Comparison of ENCODE assay signal across 9 mouse cellular contexts in the genomic region with DNA sequence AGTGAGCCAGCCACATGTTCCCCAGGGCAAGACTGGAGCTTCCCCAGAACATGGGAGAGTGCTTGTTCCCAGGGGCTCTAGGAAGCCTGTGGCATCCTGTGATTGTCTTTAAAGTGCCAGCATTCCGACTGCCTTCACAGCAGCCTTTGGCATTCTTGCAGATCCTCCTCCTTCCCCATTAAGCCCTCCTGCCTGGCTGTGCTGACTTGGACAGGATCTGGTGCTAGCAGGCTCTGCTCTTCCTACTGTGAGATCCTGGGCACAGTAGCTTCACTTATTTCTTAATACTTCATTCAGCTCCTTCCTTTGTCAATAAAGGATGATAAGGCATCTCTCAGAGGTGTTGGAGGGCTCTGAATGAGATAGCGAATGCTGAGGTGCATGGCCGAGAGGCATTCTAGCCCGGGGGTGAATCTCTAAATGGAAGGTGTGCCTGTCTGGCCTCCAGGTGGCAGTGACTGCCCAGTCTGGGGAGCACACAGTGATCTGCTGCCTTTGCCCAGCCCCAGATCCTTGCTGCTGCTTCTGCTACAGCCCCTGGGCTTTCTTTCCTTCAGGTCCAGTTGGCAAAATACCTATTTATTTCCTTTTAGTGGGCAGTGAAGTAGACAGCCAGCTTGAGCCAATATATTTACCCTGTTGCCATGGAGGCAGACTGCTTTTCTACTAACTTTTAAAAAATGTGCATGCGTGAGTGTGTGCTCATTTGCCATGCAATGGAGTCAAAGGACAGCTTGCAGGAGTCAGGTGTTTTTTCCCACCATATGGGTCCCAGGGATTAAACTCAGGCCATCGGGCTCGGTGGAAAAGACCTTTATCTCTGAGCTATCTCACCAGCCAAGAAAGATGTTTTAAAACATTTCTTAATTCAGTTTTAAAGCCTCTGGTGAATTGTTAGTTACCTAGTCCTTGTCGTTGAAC. TPM values are rescaled to one million over a fixed set of nuclear protein-coding genes. Genes with fewer than 3 reads are reported as not detected.
DNase-seq lines count a peak whose midpoint lies in the region; ATAC-seq and TF ChIP-seq lines count a peak whose summit lies in the region.
"Had no signal": no experiment of that assay in that cellular context is flagged by ENCODE, and none has a peak within 500 bp of the region (broad histone marks: within the 10 kb centered on the region; RNA-seq: fewer than 3 reads in every experiment).

No protein-coding gene starts in this region.

- no peak for TF ChIP-seq EP300 in ES-Bruce4 (IDR thresholded peaks at IDR 0.05; ENCODE audit: insufficient read depth, low read depth, low read length)

- H3K36me3 ChIP-seq in kidney, adult 2 months (ENCODE audit: control insufficient read depth, insufficient read depth, low read length), result no peaks in the 10 kb centered on the region
- H3K36me3 ChIP-seq in kidney, embryonic 14.5 days (ENCODE audit: control insufficient read depth, insufficient read depth, low read length), result no peaks in the 10 kb centered on the region
- no peaks in the 10 kb centered on the region for H3K36me3 ChIP-seq in ES-Bruce4 (ENCODE audit: control insufficient read depth, insufficient read depth, low read length, poor library complexity, severe bottlenecking)
- no peaks in the 10 kb centered on the region for H3K36me3 ChIP-seq in midbrain, embryonic 10.5 days

- no peak overlapping the region for H3K4me2 ChIP-seq in kidney, embryonic 14.5 days (replicated peaks; ENCODE audit: low read depth, low read length)

- H3K9ac ChIP-seq in kidney, embryonic 14.5 days (ENCODE audit: low read depth, low read length), result no peak overlapping the region
- no peak overlapping the region for H3K9ac ChIP-seq in ES-Bruce4 (ENCODE audit: low read depth, poor library complexity, severe bottlenecking)

- TF ChIP-seq CTCF in kidney, adult 2 months (conservative IDR thresholded peaks at IDR 0.05; ENCODE audit: insufficient read depth, insufficient read length, low read depth, low read length), result peak; percentile 64
- peak; percentile 53 for TF ChIP-seq CTCF in ES-Bruce4 (IDR thresholded peaks at IDR 0.05; ENCODE audit: low read depth, low read length)

- no peaks in the 10 kb centered on the region for H3K4me1 ChIP-seq in kidney, adult 2 months (ENCODE audit: control insufficient read depth, insufficient read depth, low read length)
- H3K4me1 ChIP-seq in kidney, embryonic 14.5 days (ENCODE audit: control insufficient read depth, insufficient read depth, low read length), result no peaks in the 10 kb centered on the region
- H3K4me1 ChIP-seq in ES-Bruce4 (ENCODE audit: control insufficient read depth, insufficient read depth, low read length), result no peaks in the 10 kb centered on the region
- peaks cover 21% of the 10 kb centered on the region for H3K4me1 ChIP-seq in midbrain, embryonic 10.5 days
- H3K4me1 ChIP-seq: megakaryocyte, embryonic 14.5 days had no signal

- no peaks in the 10 kb centered on the region for H3K9me3 ChIP-seq in kidney, embryonic 14.5 days (ENCODE audit: control insufficient read depth, low read length)
- no peaks in the 10 kb centered on the region for H3K9me3 ChIP-seq in ES-Bruce4 (replicated peaks; ENCODE audit: control insufficient read depth, insufficient read depth, low read length, poor library complexity, severe bottlenecking)
- H3K9me3 ChIP-seq in midbrain, embryonic 10.5 days (replicated peaks), result no peaks in the 10 kb centered on the region
- H3K9me3 ChIP-seq: megakaryocyte, embryonic 14.5 days had no signal

- no peak for TF ChIP-seq POLR2A in kidney, adult 2 months (IDR thresholded peaks at IDR 0.05; ENCODE audit: low read depth, low read length)
- TF ChIP-seq POLR2A in ES-Bruce4 (IDR thresholded peaks at IDR 0.05; ENCODE audit: insufficient read depth, low read length), result no peak

- H3K27ac ChIP-seq in kidney, adult 2 months (ENCODE audit: insufficient read depth, low read depth, low read length), result no peak overlapping the region
- H3K27ac ChIP-seq in kidney, embryonic 14.5 days (ENCODE audit: low read depth, low read length), result no peak overlapping the region
- H3K27ac ChIP-seq in ES-Bruce4 (ENCODE audit: insufficient read depth, low read length), result no peak overlapping the region
- peak overlapping the region; percentile 56; the same call in 1 of the 2 replicates for H3K27ac ChIP-seq in midbrain, embryonic 10.5 days (replicated peaks)

- 46% methylated on average over 8 of the region's 8 CpGs for WGBS in kidney, adult 2 months
- 44% methylated on average over 8 of the region's 8 CpGs for WGBS in kidney, embryonic 14.5 days
- 39% methylated on average over 8 of the region's 8 CpGs for WGBS in midbrain, embryonic 10.5 days

- H3K4me3 ChIP-seq in kidney, adult 2 months (ENCODE audit: insufficient read depth, low read depth, low read length), result no peak overlapping the region
- H3K4me3 ChIP-seq in kidney, embryonic 14.5 days (ENCODE audit: low read length), result no peak overlapping the region
- H3K4me3 ChIP-seq in ES-Bruce4 (ENCODE audit: low read depth, low read length), result no peak overlapping the region
- no peak overlapping the region for H3K4me3 ChIP-seq in midbrain, embryonic 10.5 days
- H3K4me3 ChIP-seq: megakaryocyte, embryonic 14.5 days had no signal

- DNase-seq in kidney, adult 2 months, result peak; percentile 20
- DNase-seq in cerebellum, adult 9-10 months, result peak; percentile 84
- DNase-seq in midbrain, embryonic 10.5 days (ENCODE audit: low spot score), result peak; percentile 38
- no peak for DNase-seq in layer of hippocampus, postnatal 14 days (ENCODE audit: low spot score in 2 of 2)
- no peak for DNase-seq in adrenal gland, adult 2 months

- ATAC-seq in kidney, embryonic 14.5 days (ENCODE audit: low FRiP score, low TSS enrichment), result no peak
- ATAC-seq in erythroid progenitor cell, adult 5-6 weeks (replicated peaks; ENCODE audit: low FRiP score, poor library complexity, severe bottlenecking), result no peak

- H3K27me3 ChIP-seq in kidney, adult 2 months (replicated peaks; ENCODE audit: control insufficient read depth, insufficient read depth, low read length), result no peaks in the 10 kb centered on the region
- H3K27me3 ChIP-seq in kidney, embryonic 14.5 days (ENCODE audit: control insufficient read depth, insufficient read depth, low read length), result no peaks in the 10 kb centered on the region
- no peaks in the 10 kb centered on the region for H3K27me3 ChIP-seq in ES-Bruce4 (ENCODE audit: control insufficient read depth, insufficient read depth, low read length, poor library complexity, severe bottlenecking)
- H3K27me3 ChIP-seq in midbrain, embryonic 10.5 days (ENCODE audit: low read depth, poor library complexity, severe bottlenecking), result peaks cover 16% of the 10 kb centered on the region

RNA-seq across cellular contexts. Expression of a gene that starts 35.2 kb away (rescaled TPM):
- polyA plus RNA-seq in kidney, adult 2 months (2012; rRNA removed), result 0.83 and 0.92 TPM in 2 replicates
- polyA plus RNA-seq in kidney, embryonic 14.5 days (2014; fragmentation: Nextera tagmentation; extraction: Ambion mirVana), result 2.2 and 2.4 TPM in 2 replicates
- 4.3 and 7.3 TPM in 2 replicates for polyA plus RNA-seq in ES-Bruce4 (2011; ENCODE audit: insufficient read depth, insufficient read length, low read depth, missing spikeins)
- polyA plus RNA-seq in midbrain, embryonic 10.5 days (2016; fragmentation: Nextera tagmentation; extraction: Ambion mirVana), result 1.6 and 2.2 TPM in 2 replicates
- not detected in 2 replicates for total RNA-seq in erythroid progenitor cell, adult 5-6 weeks (2015; ENCODE audit: low replicate concordance)
- not detected in 2 replicates for total RNA-seq in erythroid progenitor cell, adult 5-6 weeks (2017; ENCODE audit: low replicate concordance)
- total RNA-seq in layer of hippocampus, postnatal 14 days (2021), result 10 to 100 TPM in 1 of 2 experiments, 1 to 10 TPM in 1; 7.2 to 13.3 TPM
- total RNA-seq in adrenal gland, adult 2 months (2021), result under 1 TPM in 1 of 2 experiments, not detected in 1; 0.46 TPM
- polyA plus RNA-seq in adrenal gland, adult 2 months (2012; rRNA removed), result 0.38 and 0.43 TPM in 2 replicates

RNA-seq across cellular contexts. Expression of a gene that starts 35.4 kb away (rescaled TPM):
- polyA plus RNA-seq in kidney, adult 2 months (2012; rRNA removed), result 9.3 and 9.9 TPM in 2 replicates
- 23.2 and 23.5 TPM in 2 replicates for polyA plus RNA-seq in kidney, embryonic 14.5 days (2014; fragmentation: Nextera tagmentation; extraction: Ambion mirVana)
- polyA plus RNA-seq in ES-Bruce4 (2011; ENCODE audit: insufficient read depth, insufficient read length, low read depth, missing spikeins), result 5.3 and 5.4 TPM in 2 replicates
- polyA plus RNA-seq in midbrain, embryonic 10.5 days (2016; fragmentation: Nextera tagmentation; extraction: Ambion mirVana), result 23.2 and 31.4 TPM in 2 replicates
- not detected in 2 replicates for total RNA-seq in erythroid progenitor cell, adult 5-6 weeks (2015; ENCODE audit: low replicate concordance)
- not detected in 2 replicates for total RNA-seq in erythroid progenitor cell, adult 5-6 weeks (2017; ENCODE audit: low replicate concordance)
- total RNA-seq in layer of hippocampus, postnatal 14 days (2021), result 10 to 100 TPM; 61.0 to 69.8 TPM
- 1 to 10 TPM; 2.9 to 4.6 TPM for total RNA-seq in adrenal gland, adult 2 months (2021)
- 13.2 and 20.9 TPM in 2 replicates for polyA plus RNA-seq in adrenal gland, adult 2 months (2012; rRNA removed)

RNA-seq across cellular contexts. Expression of a gene that starts 35.4 kb away (rescaled TPM):
- polyA plus RNA-seq in kidney, adult 2 months (2012; rRNA removed), result 16.4 and 18.4 TPM in 2 replicates
- 2.2 and 2.7 TPM in 2 replicates for polyA plus RNA-seq in kidney, embryonic 14.5 days (2014; fragmentation: Nextera tagmentation; extraction: Ambion mirVana)
- 3.8 and 4.3 TPM in 2 replicates for polyA plus RNA-seq in ES-Bruce4 (2011; ENCODE audit: insufficient read depth, insufficient read length, low read depth, missing spikeins)
- 4.1 and 5.7 TPM in 2 replicates for polyA plus RNA-seq in midbrain, embryonic 10.5 days (2016; fragmentation: Nextera tagmentation; extraction: Ambion mirVana)
- 1.1 TPM in 1 of 2 replicates, not detected in the other for total RNA-seq in erythroid progenitor cell, adult 5-6 weeks (2015; ENCODE audit: low replicate concordance)
- 0.39 and 0.45 TPM in 2 replicates for total RNA-seq in erythroid progenitor cell, adult 5-6 weeks (2017; ENCODE audit: low replicate concordance)
- 100 to 1,000 TPM; 170 to 187 TPM for total RNA-seq in layer of hippocampus, postnatal 14 days (2021)
- 10 to 100 TPM; 14.3 to 20.1 TPM for total RNA-seq in adrenal gland, adult 2 months (2021)
- polyA plus RNA-seq in adrenal gland, adult 2 months (2012; rRNA removed), result 74.7 and 76.1 TPM in 2 replicates

Comparison
In these comparisons a context has a peak if more than half of its experiments do, and no peak if none do; other contexts are left out.
1. DNase-seq: peak in kidney, adult 2 months (single experiment), cerebellum, adult 9-10 months (single experiment) and midbrain, embryonic 10.5 days (single experiment); none in layer of hippocampus, postnatal 14 days (0 of 2) and adrenal gland, adult 2 months (single experiment).